Mouse (Mus musculus): ENCODE data around the gene Olfr1258. TPM values are rescaled to one million over a fixed set of nuclear protein-coding genes. Genes with fewer than 3 reads are reported as not detected.
"Not testable (repeated sequence)": the region's sequence is repeated elsewhere in the genome, so short reads cannot be mapped to it uniquely, and the experiment has no call there.

Olfr1258 gene
- not detected for total RNA-seq (2021)
- long read RNA-seq, experiment 1 = 0 reads
- long read RNA-seq, experiment 2 = 0 reads

DNA sequence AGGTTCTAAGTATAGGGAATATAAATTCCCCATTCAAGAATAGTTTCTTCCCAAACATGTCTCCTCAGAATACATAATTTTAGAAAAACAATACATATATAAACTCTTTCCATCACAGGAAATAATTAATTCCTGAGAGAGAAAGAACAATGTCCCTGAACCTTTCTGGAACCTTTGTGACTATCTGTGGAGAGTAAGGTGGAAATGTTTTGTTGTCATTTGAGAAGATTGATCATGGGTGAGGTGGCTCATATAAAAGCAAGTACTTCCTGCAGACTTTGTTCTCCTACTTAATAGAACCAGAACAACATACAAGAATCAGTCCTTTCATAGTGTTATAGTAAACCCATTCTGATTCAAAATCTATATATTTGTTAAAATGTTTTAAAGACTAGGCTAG lies at the start of gene Olfr1258:
TSS of gene Olfr1258 (plus strand) at position 301 of the 400 bp plus-strand sequence.
- no peak for DNase-seq (ENCODE audit: low spot score in 2 of 2)

DNA sequence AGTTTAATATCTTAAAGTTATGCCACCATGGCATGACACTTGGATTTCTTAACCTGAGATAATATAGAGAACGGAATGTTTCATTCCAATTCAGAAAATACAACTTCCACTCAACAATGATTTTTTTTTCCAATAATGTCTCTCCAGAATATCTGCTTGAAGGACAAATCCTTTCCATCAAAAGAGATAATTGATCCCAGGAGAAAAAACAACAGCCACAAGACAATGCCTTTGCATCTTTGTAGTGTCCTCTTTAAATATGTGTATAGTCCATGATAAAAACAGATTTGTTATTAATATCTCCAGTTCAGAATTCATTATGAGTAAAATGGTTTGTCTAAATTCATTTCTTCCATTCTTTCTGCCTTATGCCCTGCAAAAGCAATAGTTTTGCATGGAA lies 49.0 kb upstream of the Olfr1258 start, which contains the start of gene Olfr1257:
TSS of gene Olfr1257 (plus strand) at position 301 of the 400 bp plus-strand sequence.
- no peak for DNase-seq (ENCODE audit: low spot score in 2 of 2)

DNA sequence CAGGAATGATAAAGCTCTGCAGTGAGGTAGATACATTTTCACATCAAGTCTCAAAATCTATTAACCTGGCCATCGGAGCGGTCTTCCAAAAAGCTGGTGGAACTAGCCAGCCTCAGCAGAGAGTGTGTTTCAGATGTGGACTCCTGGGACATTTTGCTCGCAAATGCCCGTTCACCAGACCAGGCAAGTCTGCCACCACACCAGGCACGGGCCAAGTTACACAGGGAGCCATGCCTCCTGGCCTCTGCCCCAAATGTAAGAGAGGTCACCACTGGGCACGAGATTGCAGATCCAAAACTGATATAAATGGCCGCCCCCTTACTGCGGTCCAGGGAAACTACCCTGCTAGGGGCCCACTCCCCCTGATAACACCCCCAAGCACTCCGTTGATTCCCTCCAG lies 14.5 kb upstream of the Olfr1258 start:
- DNase-seq (ENCODE audit: low spot score in 2 of 2) = not testable (repeated sequence)

DNA sequence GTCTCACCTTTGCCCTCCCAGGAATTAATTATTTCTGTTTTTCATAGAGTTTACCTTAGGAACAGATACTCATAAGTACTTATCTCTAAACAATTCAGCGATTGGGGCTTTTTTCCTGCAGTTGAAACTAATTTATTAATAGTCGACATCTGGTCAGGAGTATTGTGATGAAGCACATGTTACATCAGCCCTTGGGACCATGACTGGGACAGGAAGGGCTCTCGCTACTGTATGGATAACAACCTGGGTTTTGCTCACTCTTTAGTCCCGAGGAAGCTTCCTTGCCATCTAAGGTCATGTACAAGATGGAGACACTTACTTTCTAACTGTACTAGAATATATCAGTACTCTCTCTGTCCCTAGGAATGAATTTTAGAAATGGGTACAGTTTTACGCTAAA lies 21.5 kb downstream of the Olfr1258 start, which contains the start of gene Olfr1259:
TSS of gene Olfr1259 (minus strand) at position 101 of the 400 bp plus-strand sequence.
- no peak for DNase-seq (ENCODE audit: low spot score in 2 of 2)

DNA sequence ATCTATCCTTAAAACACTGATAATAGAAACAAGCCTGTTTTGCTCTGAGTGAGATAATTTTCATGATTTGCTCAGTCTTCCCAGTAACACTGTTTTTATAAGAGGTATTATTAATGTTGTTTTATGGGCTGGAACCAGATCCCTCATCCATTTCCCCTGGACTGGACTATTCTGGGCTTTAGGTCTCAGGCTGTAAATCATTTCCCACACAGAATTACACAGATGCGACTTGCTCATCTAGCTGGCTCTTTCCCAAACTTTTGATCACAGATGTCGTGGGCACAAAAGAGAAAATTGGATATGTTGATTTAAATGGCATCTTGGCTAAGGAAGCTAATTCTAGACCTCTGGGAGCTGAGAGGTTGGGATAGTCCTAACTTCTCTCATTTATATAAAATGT lies 47.1 kb downstream of the Olfr1258 start, which contains the start of gene Olfr1260:
TSS of gene Olfr1260 (plus strand) at position 157 of the 400 bp plus-strand sequence.
- DNase-seq (ENCODE audit: low spot score in 2 of 2) = no peak

DNA sequence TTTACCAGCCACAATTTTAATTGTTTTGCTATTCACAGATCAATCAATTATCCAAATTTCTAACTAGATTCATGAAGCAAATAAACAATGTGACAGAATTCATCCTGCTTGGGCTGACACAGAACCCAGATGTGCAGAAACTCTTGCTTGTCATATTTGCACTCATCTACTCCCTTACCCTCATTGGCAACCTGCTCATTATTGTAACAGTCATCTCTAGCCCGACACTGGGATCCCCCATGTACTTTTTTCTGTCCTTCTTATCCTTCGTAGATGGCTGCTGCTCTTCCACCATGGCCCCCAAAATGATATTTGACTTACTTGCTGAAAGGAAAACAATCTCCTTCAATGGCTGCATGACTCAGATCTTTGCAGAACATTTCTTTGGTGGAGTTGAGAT lies 50.6 kb downstream of the Olfr1258 start:
- DNase-seq (ENCODE audit: low spot score in 2 of 2) = no peak

Other genes starting within 250 kb of the Olfr1258 start
- gene Olfr1252, start 202.3 kb upstream of the Olfr1258 start, total RNA-seq (2021) = not detected
- not detected for gene Olfr1253, start 170.2 kb upstream of the Olfr1258 start, total RNA-seq (2021)
- gene Olfr1254, start 133.7 kb upstream of the Olfr1258 start, total RNA-seq (2021) = not detected
- not detected for gene Olfr1255, start 115.3 kb upstream of the Olfr1258 start, total RNA-seq (2021)
- gene Olfr1256, start 85.8 kb upstream of the Olfr1258 start, total RNA-seq (2021) = not detected
- not detected for gene Olfr48, start 79.1 kb upstream of the Olfr1258 start, total RNA-seq (2021)
- gene Olfr1257, start 48.9 kb upstream of the Olfr1258 start, total RNA-seq (2021) = not detected
- gene Olfr1259, start 21.4 kb downstream of the Olfr1258 start, total RNA-seq (2021) = not detected
- gene Olfr1260, start 47.0 kb downstream of the Olfr1258 start, total RNA-seq (2021) = not detected
- not detected for gene Olfr1261, start 63.9 kb downstream of the Olfr1258 start, total RNA-seq (2021)
- not detected for gene Olfr1262, start 72.8 kb downstream of the Olfr1258 start, total RNA-seq (2021)
- not detected for gene Olfr1263, start 84.8 kb downstream of the Olfr1258 start, total RNA-seq (2021)
- gene Olfr1264, start 98.3 kb downstream of the Olfr1258 start, total RNA-seq (2021) = not detected
- not detected for gene Olfr1265, start 108.0 kb downstream of the Olfr1258 start, total RNA-seq (2021)
- not detected for gene Olfr140, start 136.3 kb downstream of the Olfr1258 start, total RNA-seq (2021)
- not detected for gene Olfr1269, start 194.1 kb downstream of the Olfr1258 start, total RNA-seq (2021)
- gene Olfr32, start 215.0 kb downstream of the Olfr1258 start, total RNA-seq (2021) = not detected
- not detected for gene Olfr1270, start 225.8 kb downstream of the Olfr1258 start, total RNA-seq (2021)